Mouse (Mus musculus) left cerebral cortex, postnatal 4 days (tissue): ENCODE results near the gene Adam1b. TPM values are rescaled to one million over a fixed set of nuclear protein-coding genes. Genes with fewer than 3 reads are reported as not detected.
"Not testable (repeated sequence)": the region's sequence is repeated elsewhere in the genome, so short reads cannot be mapped to it uniquely, and the experiment has no call there.

ENCODE experiments used
- DNase-seq: peaks from one replicate; pipeline ENCODE4 v3.0.0-alpha.2; 2022
- intact Hi-C: fragments of 180-260 bp; cut with DNase I; formaldehyde crosslinking; loops from one replicate; pipeline ENCODE4 v1.15.1; 2025
- total RNA-seq, 2 experiments: library from RNA; stranded (reverse); gene quantifications; 2 replicates each; pipeline ENCODE4 v1.2.3; 2021

Adam1b gene
- not detected for total RNA-seq

DNA sequence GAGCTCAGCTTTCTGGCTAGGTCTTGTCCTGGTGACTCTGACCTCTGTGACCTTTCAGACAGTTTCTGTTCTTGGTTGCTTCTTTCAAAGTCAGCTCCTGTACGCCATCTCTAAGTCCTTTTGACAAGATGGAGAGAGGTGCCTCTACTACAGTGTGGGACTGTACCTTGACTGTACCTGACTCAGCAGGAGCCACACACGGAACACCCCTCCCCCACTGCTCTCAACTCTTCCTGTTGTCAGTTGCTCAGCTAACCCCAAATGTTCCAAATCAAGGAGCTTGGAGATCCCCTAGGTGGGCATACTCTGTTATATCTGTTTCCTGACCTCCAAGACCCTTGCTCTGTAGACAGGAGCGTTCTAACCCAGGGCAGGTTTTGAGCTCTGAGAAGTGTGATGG, at the start of gene Adam1b:
TSS of gene Adam1b (minus strand) at position 205 of the 400 bp plus-strand sequence.
- intact Hi-C loops, result no loop called here
- DNase-seq, result no peak

DNA sequence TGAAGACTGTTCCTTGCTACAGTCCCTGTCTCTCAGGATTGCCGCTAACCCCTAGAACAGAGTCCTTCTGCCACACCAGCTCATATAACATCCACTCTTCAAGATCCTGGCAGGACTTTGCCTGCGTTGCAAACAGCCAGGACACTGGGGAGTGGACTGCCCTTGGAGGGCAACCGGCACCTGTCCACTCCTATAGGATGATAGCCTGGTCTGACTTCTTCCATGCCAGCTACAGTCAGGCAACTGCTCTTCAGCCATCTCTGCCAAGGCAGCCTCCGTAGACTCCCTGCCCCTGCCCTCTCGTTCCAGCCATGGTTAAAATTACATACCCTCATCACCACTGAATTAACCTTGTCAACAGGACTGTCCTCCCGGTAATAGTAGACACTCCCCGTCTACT, 46.0 kb upstream of the Adam1b start:
- intact Hi-C loops, result no loop called here
- DNase-seq, result no peak

DNA sequence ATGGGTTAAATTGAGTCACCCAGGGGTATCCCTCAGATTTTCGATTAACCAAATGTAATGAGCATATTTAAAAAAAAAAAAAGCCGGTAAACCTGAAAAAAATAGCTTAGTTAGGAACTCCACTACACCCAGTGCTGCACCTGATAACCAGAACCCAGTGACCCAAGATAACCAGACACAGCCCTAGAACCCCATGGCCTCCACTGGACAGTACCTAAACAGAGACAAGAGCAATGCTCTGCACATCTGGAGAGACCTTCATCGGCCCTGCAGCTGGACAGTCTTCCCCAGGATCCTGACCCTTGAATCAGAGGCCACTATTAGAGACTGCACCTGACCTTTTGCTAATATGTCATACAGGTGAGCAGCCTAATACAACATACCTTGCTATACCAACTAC, 43.8 kb upstream of the Adam1b start:
- intact Hi-C loops, result no loop called here
- no peak for DNase-seq

DNA sequence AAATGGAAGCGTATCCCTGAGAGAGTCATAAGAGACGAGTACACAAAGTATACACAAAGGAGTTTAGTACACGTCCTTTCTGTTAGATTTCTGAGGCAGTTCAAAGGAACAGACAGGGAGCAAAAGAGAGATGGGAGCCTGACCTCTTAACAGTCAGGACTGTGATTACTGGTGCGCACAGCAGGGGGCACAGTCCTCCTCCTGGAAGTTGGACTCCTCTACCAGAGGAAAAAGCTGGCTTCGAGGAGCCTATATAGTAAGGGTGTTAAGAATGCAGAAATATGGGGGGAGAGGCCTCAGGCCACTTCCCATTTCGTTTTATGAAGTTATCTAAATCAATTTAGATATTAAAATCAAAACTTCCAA, 43.3 kb upstream of the Adam1b start:
- intact Hi-C loops, result no loop called here

DNA sequence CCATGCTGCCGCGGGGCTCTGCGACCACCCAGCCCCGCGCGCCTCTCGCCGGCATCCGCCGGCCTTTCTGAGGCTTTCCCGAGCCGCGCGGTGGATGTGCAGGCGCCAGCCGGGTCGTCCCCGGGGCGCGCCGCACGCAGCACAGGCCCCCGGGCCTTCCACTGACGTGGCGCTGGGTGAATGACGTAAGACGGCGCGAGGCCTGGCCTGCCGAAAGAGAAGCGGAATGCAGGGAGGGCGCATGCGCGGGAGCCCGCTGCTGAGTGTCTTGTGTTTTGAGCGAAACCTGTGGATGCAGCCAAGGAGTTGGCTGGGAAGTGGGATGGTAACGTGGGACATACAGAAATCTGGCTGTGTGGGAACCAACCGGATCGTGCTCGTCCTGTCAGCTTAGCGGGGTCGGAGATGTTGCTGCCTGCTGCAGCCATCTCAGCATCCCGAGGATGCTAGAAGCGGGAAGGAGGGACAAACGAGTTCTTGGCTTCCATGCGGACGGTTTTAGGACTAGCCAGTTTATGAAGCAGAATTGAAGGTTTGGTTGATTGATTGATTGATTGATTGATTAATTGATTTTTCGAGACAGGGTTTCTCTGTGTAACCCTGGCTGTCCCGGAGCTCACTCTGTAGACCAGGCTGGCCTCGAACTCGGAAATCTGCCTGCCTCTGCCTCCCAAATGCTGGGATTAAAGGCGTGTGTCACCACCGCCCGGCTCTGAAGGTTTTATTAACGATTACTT, 42.7 kb upstream of the Adam1b start, which contains the start of gene Mapkapk5:
TSS of gene Mapkapk5 (minus strand) at position 113 of the 737 bp plus-strand sequence.
- intact Hi-C loops, result no loop called here
- peak; percentile 98 for DNase-seq

More for the DNA sequence above, 43.3 kb upstream of the Adam1b start:
- peak; percentile 47 for DNase-seq

DNA sequence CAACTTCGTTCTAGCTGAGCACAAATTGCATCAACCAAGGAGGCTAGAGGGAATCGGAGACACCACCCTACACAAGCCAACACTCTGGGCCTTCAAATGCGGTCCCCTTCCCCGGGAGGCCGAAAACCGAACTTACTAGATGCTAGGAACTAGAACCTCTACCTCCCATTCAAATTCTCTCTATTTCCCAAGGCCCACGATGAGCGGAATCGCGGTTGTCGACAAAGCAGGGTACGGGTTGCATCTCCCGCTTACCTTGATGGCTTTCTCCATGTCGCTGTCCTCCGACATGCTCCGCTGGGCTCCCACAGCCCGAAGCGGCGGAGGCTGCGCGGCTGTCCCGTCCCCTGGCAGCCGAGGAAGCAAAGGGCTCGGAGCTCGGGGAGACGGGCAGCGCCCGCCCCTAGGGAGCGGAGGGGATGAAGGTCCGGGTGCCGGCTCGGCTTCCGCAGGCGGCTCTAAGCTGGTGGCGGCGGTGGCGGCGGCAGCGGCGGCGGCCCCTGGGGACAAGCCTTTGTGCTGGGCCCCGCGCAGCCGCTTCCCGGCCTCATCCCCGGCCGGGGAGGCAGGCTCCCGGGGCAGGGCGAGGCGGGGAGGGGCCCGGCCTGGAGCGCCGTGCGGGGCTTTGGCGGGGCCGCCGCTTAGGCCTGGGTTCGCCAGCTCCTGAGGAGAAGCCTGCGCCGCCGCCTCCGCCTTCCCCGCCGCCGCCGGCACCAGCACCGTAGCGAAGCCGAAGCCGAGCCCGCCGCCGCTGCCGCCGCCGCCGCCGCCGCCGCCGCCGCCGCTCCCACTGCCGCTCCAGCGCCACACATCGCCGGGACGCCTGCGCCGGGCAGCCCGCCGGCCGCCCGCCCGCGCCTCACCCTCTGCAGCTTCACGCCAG, 41.9 kb upstream of the Adam1b start, which contains the start of the genes Adam1a and Gm42878:
TSS of gene Adam1a (minus strand) at position 573 of the 883 bp plus-strand sequence.
TSS of gene Gm42878 (minus strand) at position 573 of the 883 bp plus-strand sequence.
- intact Hi-C loops, result no loop called here
- DNase-seq, result peak; percentile 45

DNA sequence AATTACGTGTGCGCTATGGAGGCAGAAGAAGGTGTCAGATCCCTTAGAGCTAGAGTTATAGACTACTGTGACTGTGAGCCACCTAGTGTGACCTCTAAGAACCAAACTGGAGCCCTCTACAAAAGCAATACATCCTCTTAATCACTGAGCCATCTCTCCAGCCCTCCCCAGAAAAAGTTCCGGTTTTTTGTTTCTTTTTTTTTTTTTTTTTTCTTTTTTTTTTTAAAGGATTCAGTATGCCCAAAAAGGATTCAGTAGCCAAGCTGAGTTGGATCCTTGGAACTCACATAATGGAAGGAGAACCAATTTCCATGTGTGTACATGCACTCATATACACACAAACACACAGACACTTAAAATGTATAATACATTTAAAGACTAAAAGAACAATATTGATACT, 40.1 kb upstream of the Adam1b start:
- no peak for DNase-seq
- intact Hi-C loops, result no loop called here

DNA sequence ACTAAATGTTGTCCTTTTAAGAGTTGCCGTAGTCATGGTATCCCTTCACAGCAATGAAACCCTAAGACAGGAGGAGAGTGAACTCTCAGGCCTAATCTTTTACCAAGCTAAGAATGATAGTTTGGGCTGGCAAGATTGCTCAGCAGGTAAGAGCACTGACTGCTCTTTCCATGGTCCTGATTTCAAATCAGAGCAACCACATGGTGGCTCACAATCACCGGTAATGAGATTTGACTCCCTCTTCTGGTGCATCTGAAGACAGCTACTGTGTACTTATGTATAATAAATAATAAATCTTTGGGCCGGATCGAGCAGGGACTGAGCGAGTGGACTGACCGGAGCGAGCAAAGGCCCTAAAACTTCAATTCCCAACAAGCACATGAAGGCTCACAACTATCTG, 38.0 kb upstream of the Adam1b start:
- no peak for DNase-seq
- intact Hi-C loops, result no loop called here

DNA sequence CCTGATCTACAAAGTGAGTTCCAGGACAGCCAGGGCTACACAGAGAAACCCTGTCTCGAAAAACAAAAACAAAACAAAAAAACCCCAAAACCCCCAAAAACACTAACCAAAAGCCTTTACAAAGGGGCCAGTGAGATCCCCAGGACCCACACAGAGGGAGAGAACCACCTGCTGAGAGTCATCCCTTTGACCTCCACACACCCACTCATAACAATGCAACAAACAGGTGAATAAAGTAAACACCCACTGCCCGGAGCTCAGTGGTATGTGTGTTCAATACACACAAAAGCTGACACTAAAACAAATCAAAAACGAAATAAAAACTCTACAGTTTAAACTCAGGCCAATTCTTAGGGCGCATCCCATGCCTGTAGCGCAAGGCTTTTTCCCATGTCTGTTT, 36.8 kb upstream of the Adam1b start:
- no peak for DNase-seq
- intact Hi-C loops, result no loop called here

DNA sequence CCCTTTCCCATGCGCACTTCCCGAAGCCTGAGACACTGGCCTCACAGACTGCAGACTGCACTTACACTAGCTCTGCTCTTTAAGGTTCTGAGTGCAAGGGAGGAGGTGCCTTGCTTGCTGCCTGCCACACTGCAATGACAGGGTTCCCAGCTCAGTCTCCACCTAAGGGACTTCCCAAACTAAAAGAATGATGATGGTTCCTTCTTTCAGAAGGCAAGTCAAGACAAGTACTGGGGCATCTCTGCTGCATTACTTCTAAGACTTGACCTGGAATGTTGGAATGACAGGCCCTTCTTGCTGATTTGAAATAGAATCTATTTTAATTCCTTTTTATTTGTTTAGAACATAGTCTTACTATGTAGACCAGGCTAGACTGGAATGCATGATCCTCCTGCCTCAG, 34.4 kb upstream of the Adam1b start:
- intact Hi-C loops, result no loop called here
- no peak for DNase-seq

DNA sequence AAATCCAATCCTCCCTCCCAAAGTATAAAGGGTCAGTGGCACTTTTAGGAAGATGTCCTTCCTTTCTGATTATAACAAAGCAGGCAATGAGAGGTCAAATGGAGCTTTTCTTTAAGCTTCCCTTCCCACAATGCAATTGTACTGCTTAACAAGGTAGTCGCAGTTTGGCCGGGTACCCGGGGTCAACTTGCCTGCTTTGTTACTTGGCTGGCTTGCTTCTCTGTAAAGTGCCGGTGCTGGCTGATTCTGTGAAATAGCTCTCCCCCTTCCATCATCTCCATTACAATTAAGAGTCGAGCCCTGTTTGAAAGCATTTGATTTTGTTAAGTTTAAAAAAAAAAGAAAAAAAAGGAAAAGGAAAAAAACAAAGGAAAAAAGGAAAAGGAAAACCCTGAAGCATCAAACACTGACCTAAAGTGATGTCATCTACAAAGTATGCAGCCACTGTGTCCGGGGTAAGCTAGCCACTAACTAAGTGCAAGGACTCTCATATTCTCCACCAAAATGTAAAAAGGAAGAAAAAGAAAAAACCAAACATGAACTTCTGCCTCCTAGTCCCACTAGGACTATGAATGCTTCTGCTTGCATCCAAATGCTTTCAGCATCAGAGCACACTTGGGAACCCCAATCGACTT, 33.8 kb upstream of the Adam1b start:
- intact Hi-C loops, result no loop called here
- DNase-seq, result no peak

DNA sequence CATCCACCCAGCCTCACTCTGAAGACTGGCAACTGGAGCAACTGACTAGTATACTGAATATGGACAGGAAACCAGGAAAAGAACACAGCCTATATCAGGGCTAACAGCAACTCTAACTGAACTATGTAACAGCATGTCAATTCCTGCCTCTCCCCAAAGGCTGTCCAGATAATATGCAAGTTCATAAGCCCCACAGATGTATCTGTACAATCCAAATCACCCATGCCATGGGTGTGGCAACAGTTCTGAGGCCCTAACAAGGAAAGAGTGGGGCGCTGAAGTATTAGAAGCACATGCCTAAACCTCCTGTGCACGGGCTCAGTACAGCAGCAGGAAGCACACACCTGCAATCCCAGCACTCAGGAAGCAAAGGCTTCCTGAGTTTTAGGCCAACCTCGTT, 31.9 kb upstream of the Adam1b start:
- intact Hi-C loops, result no loop called here
- DNase-seq, result no peak

DNA sequence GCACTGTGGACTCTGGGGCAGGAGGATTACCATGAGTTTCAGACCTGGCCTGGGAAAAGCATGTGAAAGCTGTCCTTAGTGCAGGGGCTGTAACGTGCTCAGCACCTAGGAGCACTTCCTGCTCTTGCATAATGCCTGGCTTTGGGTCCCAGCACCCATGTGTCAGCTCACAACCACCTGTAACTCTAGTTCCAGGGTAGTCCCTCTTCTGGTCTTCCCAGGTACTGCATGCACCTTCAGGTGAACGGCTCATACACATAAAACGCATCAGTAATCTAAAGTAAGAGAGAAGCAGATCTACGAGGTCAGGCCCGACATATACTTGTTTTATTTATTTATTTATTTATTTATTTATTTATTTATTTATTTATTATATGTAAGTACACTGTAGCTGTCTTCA, 31.3 kb upstream of the Adam1b start:
- DNase-seq, result no peak
- intact Hi-C loops, result no loop called here

DNA sequence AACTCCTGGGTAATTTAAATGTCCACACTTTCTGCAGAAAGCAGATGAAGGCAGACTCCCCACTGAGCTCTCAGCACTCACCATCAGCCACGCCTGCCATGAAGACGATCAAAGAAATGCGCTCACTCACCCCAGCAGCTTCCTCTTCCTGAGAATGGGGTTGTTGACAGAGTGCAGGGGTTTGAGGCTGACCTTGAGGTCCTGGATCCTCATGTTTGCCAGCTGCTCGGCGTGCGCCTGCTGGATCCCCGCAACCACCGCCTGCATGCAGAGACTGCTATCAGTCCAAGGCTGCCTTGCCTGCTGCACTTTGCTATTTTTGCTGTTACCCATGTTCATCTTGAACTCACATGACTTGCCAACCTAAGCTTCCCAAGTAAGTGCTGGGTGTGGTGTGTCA, 23.7 kb upstream of the Adam1b start:
- intact Hi-C loops, result no loop called here

DNA sequence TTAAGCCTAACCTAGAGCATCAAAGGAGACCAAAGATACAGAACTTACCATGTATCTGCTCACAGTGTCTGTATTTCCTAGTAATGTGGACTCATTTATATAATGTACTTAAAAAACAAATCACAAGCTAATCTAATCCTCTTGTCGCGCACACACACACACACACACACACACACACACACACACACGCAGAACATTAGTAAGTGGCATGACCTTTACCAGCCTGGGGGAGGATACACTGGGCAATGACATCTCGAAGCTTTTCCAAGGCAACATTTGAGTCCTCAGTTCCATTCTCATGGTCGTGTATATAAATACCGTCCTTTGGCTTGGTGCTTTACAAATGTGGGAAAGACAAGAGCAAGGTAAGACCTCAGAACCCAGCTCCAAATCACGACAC, 23.3 kb upstream of the Adam1b start:
- no peak for DNase-seq
- intact Hi-C loops, result no loop called here

More for the DNA sequence above, 23.7 kb upstream of the Adam1b start:
- no peak for DNase-seq

DNA sequence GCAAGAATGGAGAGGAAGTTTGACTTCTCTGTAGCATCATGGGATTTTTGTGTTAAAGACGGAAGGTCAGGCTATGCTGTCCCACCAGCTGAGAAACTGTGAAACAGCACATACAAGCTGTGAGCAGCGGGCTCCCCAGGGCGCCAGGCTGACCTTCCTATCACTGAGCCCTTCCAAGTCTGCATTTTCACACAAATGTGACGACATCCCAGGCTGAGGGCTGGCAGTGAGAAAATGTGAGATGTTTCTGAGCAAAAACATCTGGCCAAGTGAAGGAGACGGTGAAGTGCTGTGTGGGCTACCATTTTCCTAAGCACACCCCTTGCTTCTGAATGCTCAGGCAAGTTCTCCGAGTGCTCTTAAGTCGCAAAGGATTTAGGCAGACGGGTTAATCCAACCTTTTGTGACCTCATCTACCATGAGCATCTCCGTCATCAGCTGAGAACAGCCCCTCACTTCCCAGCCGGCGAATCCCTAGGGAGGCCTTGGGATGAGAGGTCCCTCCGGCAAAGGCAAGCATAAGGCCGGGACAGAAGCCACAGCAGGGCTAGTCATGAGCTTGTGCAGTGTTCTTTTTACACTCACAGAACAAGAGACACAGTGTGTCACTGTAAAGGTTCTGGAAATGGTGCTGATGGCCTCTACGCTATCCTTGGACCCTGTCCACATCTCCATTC, 22.7 kb upstream of the Adam1b start:
- DNase-seq, result no peak
- intact Hi-C loops, result no loop called here

DNA sequence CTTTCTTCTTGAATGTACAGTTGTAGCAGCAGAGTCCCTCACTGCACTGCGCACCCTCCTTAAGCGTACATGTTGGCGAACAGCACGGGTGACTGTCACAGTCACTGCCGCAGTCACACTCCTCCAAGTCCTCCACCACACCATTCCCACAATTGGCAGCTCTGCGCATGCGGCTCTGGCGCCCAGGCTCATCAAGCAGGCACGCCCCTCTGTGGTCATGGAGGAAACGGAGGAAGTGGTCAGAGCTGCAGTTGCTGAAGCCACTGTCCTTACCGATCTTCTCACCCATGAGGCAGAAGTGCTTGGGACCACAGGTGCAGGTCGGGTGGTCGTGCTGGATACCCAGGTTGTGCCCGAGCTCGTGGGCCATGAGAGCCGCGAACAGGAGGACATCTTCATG, 16.5 kb upstream of the Adam1b start:
- DNase-seq, intact Hi-C loops: not testable (repeated sequence)

DNA sequence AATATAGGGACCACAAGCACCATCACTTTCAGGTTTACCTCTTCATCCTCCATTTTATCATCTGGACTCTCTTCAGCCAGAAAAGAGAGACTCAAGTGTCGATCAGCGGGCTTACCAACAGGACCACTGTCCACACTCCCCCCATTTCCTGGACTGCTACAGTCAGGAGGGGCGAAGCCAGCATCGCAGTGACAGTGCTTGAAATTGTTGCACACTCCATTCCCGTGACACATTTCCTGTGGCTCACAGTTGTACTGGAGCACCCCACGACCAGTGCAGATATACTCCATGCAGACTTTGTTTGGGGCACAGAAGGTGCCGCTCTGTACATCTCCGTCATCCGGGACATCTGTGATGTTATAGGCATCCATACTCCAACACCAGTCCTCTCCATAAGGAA, 15.7 kb upstream of the Adam1b start:
- no peak for DNase-seq
- intact Hi-C loops, result no loop called here

DNA sequence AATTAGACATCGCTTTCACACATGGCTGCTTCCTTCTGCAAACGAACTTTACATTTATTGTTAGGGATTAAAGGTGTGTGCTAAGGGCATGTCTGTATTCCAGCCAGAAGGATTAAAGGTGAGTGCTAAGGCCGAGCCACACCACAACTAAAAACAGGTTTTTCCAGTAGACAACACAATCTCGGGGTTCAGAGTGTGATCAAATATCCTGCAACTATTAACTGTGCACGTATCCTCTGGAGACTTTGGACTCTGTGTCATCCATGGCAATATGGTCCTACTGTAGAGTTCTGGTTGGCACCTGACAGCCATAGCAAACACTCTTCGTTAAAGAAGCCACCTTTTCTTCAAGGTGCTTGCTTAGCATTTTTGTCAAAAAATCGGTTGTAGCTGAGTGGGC, 6.8 kb upstream of the Adam1b start:
- intact Hi-C loops, result no loop called here
- DNase-seq, result no peak

DNA sequence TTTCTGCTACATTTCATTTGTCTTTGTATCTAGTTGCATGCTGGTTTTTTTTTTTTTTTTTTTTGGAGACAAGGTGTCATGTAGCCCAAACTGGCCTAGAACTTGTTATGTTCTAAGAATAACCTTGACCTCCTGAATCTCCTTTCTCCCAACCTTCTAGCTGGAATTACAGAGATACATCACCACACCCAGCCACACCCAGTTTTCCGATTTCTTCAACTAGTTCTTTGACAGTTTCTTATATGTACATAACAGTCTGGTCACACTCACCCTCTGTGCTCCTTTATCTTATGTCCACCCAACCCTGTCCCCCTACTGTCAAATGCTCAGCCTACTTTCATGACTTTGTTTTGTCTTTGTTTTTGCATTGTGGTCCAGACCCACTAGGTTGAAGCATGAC, 3.6 kb upstream of the Adam1b start:
- no peak for DNase-seq
- intact Hi-C loops, result no loop called here
